Mouse (Mus musculus): ENCODE data around the gene Borcs8. TPM values are rescaled to one million over a fixed set of nuclear protein-coding genes. Genes with fewer than 3 reads are reported as not detected.

Gene Borcs8
- polyA plus RNA-seq (2014; fragmentation: Illumina TruSeq; extraction: RNeasy Lipid Tissue Mini Kit (QIAGEN cat#74804)): 12.3 TPM

DNA sequence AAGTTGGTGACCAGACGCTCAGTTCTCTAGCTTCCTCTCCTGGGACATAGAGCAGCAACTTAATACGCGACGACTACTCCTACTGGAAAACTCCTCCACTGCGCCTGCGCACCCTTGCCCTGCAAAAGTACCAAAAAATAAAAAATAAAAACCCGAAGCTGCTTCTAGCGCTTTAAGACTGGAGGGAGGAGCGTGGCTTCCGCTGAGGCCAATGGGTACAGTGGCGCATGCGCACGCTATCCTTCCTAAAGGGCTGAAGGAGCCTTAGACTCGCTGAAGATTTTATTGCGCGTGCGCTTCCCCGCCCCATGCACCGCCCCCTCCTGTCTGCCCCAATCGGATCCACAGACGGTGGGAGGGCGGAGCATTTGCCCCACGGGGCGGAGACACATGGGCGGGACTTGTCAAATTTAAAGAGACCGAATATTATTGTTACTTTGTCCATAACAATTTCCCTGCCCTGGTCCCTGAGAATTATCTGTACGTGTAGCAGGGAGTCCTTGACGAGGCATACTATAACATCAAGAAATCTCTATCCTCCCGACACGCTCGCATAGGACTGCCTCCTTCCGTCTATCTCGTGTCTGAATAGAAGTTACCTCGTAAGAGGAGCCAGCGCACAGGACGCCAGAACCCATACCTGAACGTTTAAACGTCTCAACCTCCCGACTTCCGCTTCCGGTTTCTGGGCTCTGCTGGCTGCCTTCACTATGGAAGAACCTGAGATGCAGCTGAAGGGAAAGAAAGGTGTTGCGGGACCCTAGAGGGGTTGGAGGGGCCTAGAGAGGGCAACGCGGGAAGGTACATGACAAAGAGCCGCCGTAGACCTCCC, at the start of gene Borcs8, which contains the start of the genes Rfxank and Mef2b:
Borcs8 (plus strand) TSS at position 474 of the 832 bp plus-strand sequence.
Rfxank (minus strand) TSS at position 129 of the 832 bp plus-strand sequence.
Mef2b (plus strand) TSS at position 686 of the 832 bp plus-strand sequence.

DNA sequence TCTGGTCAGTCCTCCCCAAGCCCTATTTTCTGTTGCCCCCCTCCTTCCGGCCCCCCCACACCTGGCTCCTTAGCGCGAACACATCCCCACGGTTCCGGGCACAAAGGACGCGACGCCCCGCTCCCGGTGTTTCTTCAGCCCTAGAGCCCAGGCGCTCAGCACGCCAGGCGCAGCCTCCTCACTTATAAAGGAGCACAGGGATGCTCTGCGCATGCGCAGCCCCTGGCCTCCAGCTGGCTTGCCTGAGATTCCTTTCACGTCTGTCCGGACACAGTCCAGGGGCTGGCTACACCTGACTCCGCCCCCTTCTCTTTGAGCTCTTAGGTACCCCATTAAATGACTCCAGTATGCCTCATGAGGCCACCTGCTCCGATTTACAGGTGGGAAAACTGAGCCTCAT, 18.6 kb upstream of the Borcs8 start, which contains the start of gene Ncan:
Ncan (minus strand) TSS at position 207 of the 400 bp plus-strand sequence.

DNA sequence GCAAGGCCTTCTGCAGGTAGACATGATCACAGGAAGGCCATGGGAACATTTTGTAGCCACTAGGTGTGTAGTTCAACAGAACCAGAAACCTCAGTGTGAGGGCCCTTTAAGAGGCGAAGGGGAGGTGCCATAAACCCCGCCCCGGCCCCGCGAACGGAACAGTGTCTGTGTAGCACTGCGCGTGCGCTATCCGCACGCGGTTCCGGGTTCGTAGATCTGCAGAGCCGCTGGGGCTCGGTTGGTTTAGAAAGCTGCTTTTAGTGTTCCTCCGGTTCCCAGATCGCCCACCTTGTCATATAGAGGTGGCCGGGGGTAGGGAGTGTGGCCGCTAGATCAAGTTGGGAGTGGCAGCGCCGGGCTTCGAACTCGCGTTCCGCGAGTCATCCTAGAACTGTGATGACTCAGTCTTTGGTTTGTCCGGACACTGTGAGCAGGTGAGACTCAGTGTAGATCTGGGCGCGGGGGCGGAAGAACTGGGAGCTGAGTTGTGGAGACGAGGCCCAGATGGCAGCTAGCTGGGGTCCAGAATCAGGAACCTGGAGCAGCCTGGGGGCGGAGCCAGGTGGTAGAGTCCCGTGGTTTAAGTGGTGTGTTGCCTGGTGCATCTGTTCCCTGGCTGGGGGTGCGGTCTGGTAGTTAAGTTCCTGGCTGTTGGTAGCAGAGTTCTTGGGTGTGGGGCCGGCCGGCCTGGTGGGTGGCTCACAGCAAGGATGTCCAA, 8.0 kb upstream of the Borcs8 start, which contains the start of gene Nr2c2ap:
Nr2c2ap (plus strand) TSS at position 168 of the 718 bp plus-strand sequence.

DNA sequence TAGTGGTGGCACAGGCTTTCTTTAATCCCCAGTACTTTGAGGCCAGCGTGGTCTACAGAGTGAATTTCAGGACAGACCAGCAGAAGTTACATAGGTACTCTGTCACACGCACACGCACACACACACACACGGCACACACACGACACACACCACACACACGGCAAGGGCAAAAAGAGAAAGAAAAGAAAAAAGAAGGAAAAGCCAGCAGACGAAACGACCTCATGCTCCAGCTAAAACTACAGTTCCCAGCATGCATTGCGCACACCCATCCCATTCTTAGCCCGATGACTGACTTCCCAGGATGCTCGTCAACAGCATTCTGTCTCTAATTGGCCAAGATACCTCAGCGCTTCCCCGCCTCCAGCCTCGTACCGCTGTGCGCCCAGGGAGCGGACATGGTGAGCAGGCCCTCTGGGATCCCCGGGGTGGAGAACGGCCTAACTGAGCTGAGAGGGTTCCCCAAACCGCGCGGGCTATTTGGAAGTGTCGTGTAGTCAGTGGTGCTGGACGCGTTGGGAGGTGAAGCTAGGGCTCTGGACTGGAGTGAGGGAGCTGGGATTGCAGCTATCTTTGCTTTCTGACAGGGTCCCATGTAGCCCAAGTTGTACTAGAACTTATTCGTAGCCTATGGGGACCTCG, 32.9 kb downstream of the Borcs8 start, which contains the start of gene Tmem161a:
Tmem161a (plus strand) TSS at position 314 of the 639 bp plus-strand sequence.

Other genes starting within 250 kb of the Borcs8 start
- not detected for gene Tssk6, start 237.3 kb upstream of the Borcs8 start, polyA plus RNA-seq (2014; fragmentation: Illumina TruSeq; extraction: RNeasy Lipid Tissue Mini Kit (QIAGEN cat#74804))
- gene Ndufa13, start 236.9 kb upstream of the Borcs8 start, polyA plus RNA-seq (2014; fragmentation: Illumina TruSeq; extraction: RNeasy Lipid Tissue Mini Kit (QIAGEN cat#74804)): not detected
- not detected for gene Yjefn3, start 236.8 kb upstream of the Borcs8 start, polyA plus RNA-seq (2014; fragmentation: Illumina TruSeq; extraction: RNeasy Lipid Tissue Mini Kit (QIAGEN cat#74804))
- gene Gatad2a, start 143.1 kb upstream of the Borcs8 start, polyA plus RNA-seq (2014; fragmentation: Illumina TruSeq; extraction: RNeasy Lipid Tissue Mini Kit (QIAGEN cat#74804)): 8.7 TPM
- 8.2 TPM for gene Mau2, start 96.8 kb upstream of the Borcs8 start, polyA plus RNA-seq (2014; fragmentation: Illumina TruSeq; extraction: RNeasy Lipid Tissue Mini Kit (QIAGEN cat#74804))
- gene Sugp1, start 96.7 kb upstream of the Borcs8 start, polyA plus RNA-seq (2014; fragmentation: Illumina TruSeq; extraction: RNeasy Lipid Tissue Mini Kit (QIAGEN cat#74804)): 5.0 TPM
- gene Tm6sf2, start 66.6 kb upstream of the Borcs8 start, polyA plus RNA-seq (2014; fragmentation: Illumina TruSeq; extraction: RNeasy Lipid Tissue Mini Kit (QIAGEN cat#74804)): not detected
- gene Hapln4, start 56.0 kb upstream of the Borcs8 start, polyA plus RNA-seq (2014; fragmentation: Illumina TruSeq; extraction: RNeasy Lipid Tissue Mini Kit (QIAGEN cat#74804)): not detected
- gene Ncan, start 18.6 kb upstream of the Borcs8 start, polyA plus RNA-seq (2014; fragmentation: Illumina TruSeq; extraction: RNeasy Lipid Tissue Mini Kit (QIAGEN cat#74804)): not detected
- 1.3 TPM for gene Nr2c2ap, start 8.2 kb upstream of the Borcs8 start, polyA plus RNA-seq (2014; fragmentation: Illumina TruSeq; extraction: RNeasy Lipid Tissue Mini Kit (QIAGEN cat#74804))
- 0.68 TPM for gene Rfxank, start 345 bp upstream of the Borcs8 start, polyA plus RNA-seq (2014; fragmentation: Illumina TruSeq; extraction: RNeasy Lipid Tissue Mini Kit (QIAGEN cat#74804))
- not detected for gene Mef2b, start 212 bp downstream of the Borcs8 start, polyA plus RNA-seq (2014; fragmentation: Illumina TruSeq; extraction: RNeasy Lipid Tissue Mini Kit (QIAGEN cat#74804))
- gene Tmem161a, start 32.9 kb downstream of the Borcs8 start, polyA plus RNA-seq (2014; fragmentation: Illumina TruSeq; extraction: RNeasy Lipid Tissue Mini Kit (QIAGEN cat#74804)): 5.1 TPM
- 1.5 TPM for gene Slc25a42, start 72.8 kb downstream of the Borcs8 start, polyA plus RNA-seq (2014; fragmentation: Illumina TruSeq; extraction: RNeasy Lipid Tissue Mini Kit (QIAGEN cat#74804))
- 2.8 TPM for gene Sugp2, start 94.7 kb downstream of the Borcs8 start, polyA plus RNA-seq (2014; fragmentation: Illumina TruSeq; extraction: RNeasy Lipid Tissue Mini Kit (QIAGEN cat#74804))
- 0.48 TPM for gene Armc6, start 95.0 kb downstream of the Borcs8 start, polyA plus RNA-seq (2014; fragmentation: Illumina TruSeq; extraction: RNeasy Lipid Tissue Mini Kit (QIAGEN cat#74804))
- gene Homer3, start 143.3 kb downstream of the Borcs8 start, polyA plus RNA-seq (2014; fragmentation: Illumina TruSeq; extraction: RNeasy Lipid Tissue Mini Kit (QIAGEN cat#74804)): 0.20 TPM
- 4.8 TPM for gene Ddx49, start 163.0 kb downstream of the Borcs8 start, polyA plus RNA-seq (2014; fragmentation: Illumina TruSeq; extraction: RNeasy Lipid Tissue Mini Kit (QIAGEN cat#74804))
- 0.86 TPM for gene Cope, start 163.0 kb downstream of the Borcs8 start, polyA plus RNA-seq (2014; fragmentation: Illumina TruSeq; extraction: RNeasy Lipid Tissue Mini Kit (QIAGEN cat#74804))
- not detected for gene Cers1, start 176.3 kb downstream of the Borcs8 start, polyA plus RNA-seq (2014; fragmentation: Illumina TruSeq; extraction: RNeasy Lipid Tissue Mini Kit (QIAGEN cat#74804))
- not detected for gene Gdf1, start 190.3 kb downstream of the Borcs8 start, polyA plus RNA-seq (2014; fragmentation: Illumina TruSeq; extraction: RNeasy Lipid Tissue Mini Kit (QIAGEN cat#74804))
- 3.3 TPM for gene Upf1, start 213.8 kb downstream of the Borcs8 start, polyA plus RNA-seq (2014; fragmentation: Illumina TruSeq; extraction: RNeasy Lipid Tissue Mini Kit (QIAGEN cat#74804))
- gene Comp, start 234.1 kb downstream of the Borcs8 start, polyA plus RNA-seq (2014; fragmentation: Illumina TruSeq; extraction: RNeasy Lipid Tissue Mini Kit (QIAGEN cat#74804)): not detected